Mouse (Mus musculus) bone marrow macrophage, adult 2 months (primary cell): ENCODE data around the gene Rhof.

ENCODE experiments used
- CTCF ChIP-seq: IDR thresholded peaks from 2 replicates; pipeline ENCODE4 v1.5.1; 2012; ENCODE audit warnings: low read depth, mild to moderate bottlenecking, low read length, moderate library complexity
- POLR2A ChIP-seq: IDR thresholded peaks from 2 replicates; pipeline ENCODE4 v1.6.1; 2012; ENCODE audit warnings: mild to moderate bottlenecking, low read depth, low read length, borderline replicate concordance

DNA sequence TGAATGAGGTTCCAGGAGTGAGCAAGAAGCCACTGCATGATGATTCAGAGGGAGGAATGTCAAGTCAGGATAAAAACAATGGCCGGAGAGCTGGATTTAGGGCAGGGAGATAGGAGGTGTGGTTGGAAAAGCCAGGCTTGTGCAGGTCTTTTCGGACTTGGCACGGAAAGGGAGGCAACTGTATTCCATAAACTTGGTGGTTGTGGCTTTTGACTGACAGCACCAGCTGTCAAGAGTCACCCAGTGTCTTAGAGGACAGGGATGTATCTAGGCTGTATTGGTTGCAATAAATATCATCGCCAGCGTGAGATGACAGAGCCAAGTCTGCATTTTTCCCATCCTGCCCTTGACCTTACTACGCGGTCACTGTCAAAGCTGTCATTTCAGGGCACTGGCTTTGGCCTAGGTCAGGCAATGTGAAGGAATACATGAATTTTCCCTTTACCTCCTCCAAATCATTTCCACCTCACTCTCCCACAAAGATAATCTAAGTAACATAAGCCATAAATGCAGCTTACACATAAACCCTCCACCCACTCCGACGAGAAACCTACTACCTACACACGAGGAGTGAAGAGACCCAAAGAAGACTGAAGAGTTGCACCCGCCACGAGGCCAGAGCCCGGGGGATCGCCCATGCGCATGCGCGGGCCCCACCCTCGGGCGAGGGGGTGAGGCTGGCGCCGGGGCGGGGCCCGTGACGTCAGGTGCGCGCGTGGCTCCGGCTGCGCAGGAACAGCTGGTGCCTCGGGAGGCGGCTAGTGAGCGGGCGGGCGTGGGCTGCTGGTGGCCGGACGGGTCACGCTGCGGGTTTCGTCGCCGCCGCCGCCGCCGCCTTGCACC, 56.7 kb downstream of the Rhof start:
- no peak for TF ChIP-seq CTCF
- TF ChIP-seq POLR2A, result no peak
